Mouse (Mus musculus): ENCODE results near the gene Herc1.
"Not testable (repeated sequence)": the region's sequence is repeated elsewhere in the genome, so short reads cannot be mapped to it uniquely, and the experiment has no call there.

Herc1 gene

DNA sequence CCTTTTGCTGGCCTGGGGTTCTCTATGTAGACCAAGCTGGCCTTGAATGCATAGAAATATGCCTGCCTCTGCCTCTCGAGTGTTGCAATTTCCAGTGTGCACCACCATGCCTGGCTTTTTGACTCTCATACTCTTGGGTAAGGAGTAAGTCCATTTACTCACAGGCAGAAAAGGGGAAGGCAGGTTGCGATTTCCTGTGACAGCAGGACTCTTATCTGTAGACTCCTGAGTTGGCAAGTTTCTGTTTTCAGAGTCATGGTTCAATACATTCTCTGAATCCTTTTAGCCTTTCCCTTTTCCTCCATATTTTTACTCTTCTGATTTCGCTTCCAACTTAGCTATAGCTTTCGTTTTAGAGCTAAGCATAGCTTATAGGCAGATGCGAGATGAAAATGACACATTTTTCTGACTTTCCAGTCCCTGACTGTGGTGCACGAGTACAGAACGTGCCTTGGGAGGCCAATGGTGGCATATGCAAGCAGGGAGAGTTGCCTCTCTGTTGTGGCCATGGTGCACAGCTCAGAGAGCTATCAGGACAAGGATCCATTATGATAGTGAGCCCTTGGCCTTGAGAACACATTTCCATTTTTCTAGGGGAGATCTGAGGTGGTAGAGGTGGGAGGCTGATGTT lies 2.7 kb upstream of the Herc1 start:
- in situ Hi-C loops (cut with MboI, MseI): loop anchor here (10.0 kb wide), 1 partner anchor 63 kb away; no protein-coding TSS in a partner anchor

DNA sequence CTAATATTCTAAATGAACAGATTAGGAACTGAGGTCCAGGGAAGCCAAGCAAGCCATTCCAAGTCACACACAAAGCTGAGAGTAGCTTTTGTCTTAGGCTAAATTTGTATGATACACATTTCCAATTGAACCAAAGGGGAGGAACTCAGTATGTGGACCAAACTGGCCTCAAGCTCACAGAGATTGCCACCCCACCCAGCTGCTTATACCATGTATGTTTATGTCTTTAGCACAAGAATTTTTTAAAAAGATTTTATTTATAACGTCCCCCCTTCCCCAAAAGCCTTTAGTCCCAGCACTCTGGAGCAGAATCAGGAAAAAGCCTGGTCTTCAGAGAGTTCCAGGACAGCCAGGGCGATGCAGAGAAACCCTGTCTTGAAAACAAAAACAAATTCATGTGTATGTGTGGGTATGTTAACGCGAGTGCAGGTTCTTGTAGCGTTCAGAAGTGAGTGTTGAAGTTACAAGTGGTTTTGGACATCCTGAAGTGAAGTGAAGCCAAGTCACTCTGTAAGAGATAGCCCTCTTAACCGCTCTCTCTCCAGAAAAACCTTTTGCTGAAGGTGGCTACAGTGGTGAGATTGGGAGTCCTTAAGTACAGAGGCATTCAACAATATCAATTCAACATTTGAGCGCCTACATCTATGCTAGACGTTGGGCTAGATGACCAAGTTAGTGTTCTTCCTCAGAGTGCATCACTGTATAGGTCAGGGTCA lies 948 bp upstream of the Herc1 start:
- in situ Hi-C loops (cut with MboI, MseI): loop anchor here (10.0 kb wide), 1 partner anchor 65 kb away; no protein-coding TSS in a partner anchor

DNA sequence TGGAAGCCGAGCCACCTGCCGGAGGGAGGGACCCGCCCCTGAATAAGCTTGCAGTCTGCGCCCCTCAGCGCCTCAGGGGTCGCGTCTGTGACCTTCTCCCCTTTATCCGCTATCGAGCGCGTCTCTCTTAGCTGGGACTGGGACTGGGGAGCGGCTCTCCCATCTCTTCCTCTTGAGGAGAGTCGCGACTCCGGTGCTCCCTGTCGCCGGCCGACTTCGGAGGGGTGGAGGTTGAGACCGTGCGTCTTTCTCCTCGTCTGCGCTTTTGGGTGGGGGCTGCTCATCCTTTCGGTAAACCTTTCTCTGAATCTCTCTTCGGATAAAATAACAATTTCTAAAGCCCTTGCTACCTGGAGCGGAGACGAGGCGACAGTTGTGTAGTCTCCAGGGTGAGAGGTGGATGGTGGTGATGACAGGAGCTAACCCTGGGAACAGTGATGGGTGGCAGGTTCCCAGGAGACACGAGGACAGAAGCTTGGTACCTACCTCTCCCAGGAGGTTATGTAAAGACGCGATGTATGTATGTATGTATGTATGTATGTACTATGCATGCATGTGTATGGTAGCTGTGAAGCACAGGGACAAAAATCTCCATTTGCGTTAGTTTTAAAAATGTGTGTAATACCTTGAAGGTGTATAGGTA lies 659 bp downstream of the Herc1 start:
- in situ Hi-C loops (cut with MboI, MseI): no loop called here

DNA sequence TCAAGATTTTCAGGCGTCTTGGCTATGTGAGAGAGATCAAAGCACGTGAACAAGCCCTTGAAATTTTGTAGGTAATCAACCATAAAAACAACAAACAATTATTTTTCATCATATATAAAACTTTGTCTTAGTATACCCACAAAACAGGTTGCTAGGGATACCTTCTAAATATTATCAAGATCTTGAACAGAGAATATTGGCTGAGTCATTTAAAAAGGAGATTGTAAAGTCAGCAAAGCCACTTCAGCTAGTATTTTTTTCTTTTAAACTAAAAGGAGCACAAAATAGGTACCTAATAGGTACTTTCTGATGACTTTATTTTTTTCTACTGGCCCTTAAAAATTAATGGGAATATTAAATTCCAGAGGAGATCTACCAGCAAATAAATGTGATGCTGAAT lies 2.5 kb downstream of the Herc1 start:
- in situ Hi-C loops (cut with MboI, MseI): no loop called here

DNA sequence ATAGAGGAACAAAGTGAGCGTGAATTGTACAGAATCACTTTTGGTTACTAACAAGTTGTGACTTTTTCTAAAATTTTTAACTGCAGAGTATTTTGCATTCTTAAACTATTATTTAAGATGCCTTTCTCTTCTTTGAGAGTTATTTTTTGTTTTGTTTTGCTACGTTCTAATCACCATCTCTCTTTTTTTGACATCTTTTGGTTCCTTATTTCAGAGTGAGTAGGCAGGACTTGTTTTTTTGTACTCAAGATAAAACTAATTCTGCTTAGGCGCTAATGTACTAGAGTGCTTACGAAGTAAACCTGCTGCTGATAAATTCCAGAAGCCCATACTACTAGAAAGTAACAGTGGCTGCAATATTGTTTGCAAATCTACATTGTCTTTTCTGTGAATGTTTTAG lies 8.9 kb downstream of the Herc1 start:
- in situ Hi-C loops (cut with MboI, MseI): no loop called here

DNA sequence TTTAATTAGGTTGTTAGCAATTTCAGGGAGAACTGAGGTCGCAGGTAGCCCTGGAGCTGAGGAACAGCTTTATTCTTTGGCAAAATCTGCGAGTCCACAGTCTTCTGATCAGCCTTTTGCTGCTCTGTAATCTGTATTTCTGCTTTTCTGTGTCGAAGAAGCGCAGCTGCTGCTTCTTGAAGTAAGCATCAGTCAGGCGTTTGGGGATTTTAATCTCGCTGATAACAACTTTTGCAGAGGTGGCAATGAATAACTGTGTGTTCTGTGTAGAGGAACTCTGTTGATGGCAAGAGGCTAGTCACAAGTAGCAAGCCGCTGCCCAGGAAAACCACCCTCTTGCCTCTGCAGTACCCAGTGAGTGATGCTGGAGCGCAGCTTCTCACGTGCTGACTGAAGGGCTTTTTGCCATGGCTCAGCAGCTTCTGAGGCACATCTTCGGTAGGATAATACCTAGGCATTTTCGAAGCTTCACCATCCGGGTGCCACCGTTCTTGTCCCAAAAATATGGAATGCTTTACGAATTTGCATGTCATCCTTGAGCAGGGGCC lies 10.0 kb downstream of the Herc1 start:
- in situ Hi-C loops (cut with MboI, MseI): no loop called here

DNA sequence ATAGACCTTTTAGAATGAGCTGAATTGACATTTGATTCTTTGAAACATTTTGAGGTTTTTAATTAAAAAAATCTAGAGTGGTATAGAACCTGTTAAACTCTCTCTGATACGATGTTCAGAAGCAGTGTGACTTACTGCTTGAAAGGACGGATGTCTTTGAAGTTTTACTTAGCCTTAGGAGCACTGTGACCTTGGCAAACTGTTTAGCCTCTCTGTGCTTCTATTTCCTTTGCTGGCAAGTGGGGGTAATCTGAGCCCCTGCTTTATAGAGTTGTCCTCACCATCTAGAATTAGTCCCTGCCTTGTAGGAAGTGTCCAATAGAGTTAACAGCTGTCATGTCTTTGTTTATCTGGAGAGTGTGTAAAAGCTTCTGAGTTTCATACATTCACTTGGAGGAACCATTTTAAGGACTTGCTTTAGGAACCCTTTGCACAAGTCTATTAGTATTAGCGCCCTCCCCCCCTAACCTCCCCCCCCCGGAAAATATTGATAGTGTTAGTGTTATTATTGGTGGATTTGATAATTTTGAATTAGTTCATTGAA lies 18.7 kb downstream of the Herc1 start:
- in situ Hi-C loops (cut with MboI, MseI): no loop called here

DNA sequence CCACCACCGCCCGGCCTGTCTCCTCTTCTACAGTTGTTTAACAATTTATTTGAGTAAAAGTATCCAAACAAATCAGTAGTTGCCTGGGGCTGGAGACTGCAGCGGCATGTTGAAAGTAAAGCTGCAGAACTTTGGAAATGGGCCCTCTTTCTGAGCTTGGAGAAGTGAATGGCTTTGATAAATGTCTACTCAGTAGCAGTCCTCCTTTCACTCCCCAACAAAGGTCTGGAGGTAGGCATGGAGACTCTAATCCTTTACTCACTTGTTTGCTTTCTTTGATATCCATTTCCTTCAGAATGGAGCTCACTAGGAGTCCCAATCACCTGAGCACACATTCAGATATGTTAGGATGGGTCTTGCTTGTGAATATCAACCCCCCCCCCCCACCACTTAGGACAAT lies 20.1 kb downstream of the Herc1 start:
- in situ Hi-C loops (cut with MboI, MseI): no loop called here

DNA sequence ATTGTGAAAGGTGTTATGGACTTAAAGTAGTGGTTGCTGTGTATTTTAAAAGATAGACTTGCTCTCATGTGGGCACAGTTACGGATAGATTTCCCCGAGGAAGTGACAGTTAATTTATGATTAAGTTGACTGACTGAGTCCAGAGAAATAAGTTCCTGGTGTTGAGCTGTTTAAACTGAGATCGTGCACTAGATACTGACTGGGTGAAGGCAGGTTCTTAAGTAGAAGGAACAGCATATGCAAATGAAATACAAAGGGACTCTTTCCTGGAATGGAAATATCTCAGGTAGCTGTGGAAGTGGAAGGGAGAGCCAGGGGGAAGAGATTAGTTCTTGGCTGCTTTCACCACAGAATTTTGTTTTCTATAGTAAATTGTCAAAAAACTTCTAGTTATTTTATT lies 20.6 kb downstream of the Herc1 start:
- in situ Hi-C loops (cut with MboI, MseI): no loop called here

DNA sequence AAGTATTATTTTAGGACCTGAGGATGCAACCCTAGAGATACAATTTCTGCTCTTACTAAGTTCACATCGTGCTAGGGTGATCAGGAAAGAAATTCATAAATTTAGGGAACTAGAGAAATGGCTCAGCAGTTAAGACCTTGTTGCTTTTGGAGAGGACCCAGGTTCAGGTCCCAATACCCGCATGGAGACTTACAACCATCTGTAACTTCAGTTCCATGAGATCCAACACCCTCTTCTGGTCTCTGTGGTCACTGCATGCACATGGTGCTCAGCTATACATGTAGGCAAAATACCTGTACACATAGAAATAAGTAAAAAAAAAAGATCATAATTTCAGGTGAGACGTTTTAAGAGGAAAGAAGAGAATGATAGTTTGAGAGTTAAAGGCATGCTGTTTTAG lies 23.2 kb downstream of the Herc1 start:
- in situ Hi-C loops (cut with MboI, MseI): no loop called here

DNA sequence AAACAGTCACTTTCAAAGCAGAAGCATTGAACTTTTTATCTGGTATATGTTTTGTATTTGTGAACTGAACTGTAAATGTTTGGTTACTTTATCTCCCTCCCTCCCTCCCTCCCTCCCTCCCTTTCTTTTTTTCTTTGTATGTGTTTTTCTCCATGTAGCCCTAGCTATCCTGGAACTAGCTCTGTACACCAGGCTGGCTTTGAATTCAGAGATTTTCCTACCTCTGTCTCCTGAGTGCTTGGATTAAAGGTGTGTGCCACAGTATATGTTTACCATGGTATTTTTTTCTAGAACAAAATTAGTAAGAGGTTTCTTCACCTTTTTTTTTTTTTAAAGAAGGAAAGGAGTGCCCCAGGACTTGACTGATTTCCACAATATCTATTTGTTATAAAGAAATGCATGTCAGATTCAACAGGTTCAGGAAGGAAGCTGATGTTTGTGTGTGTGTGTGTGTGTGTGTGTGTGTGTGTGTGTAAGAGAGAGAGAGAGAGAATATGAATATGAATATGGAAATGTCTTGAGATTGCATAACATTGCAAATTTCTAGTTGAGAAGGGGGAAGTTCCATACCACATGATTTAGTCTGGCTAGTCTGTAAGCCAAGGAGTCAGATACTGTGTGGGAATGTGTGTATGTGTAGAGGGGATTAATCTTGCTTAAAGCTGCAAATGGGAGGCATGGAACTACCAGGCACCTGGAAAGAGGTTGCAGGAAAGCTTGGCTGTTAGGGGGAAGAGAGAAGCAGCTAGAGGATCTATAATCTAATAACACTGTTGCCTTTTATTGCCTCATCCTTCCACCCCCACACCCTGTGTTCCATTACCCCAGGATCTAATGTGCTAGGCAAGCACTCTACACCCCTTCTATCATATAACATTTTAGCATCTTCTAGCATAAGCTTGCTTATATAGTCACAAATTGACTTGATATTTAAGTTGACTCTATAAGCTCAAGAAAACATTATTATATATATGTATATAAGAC lies 24.5 kb downstream of the Herc1 start:
- in situ Hi-C loops (cut with MboI, MseI): no loop called here

DNA sequence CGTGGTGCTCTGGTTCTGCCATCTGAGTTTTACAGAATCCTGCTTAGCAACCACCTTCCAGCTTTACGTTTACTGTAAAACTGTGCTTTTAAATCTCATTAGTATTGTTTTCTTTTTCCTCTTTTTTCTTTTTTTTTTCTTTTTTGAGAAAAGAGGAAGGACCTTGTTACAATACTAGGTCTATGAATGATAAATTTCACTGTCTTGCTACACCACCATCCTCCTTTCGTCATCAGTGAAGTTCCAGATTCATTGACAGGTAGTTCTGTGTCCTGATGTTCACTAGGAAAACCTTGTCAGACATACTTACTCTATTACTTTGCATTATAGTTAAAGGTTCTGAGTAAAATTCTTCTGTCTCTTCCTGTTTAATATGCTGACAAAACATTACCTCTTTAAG lies 33.2 kb downstream of the Herc1 start:
- in situ Hi-C loops (cut with MboI, MseI): no loop called here

DNA sequence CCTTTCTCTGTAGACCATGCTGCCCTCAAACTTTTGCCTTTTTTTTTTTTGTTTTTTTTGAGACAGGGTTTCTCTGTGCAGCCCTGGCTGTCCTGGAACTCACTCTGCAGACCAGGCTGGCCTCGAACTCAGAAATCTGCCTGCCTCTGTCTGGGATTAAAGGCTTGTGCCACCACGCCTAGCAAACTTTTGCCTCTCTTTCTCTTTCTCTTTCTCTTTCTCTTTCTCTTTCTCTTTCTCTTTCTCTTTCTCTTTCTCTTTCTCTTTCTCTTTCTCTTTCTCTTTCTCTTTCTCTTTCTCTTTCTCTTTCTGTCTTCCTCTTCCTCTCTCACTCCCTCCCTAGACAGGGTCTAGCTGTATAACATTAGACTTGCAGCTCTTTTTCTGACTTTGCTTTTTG lies 40.1 kb downstream of the Herc1 start:
- in situ Hi-C loops (cut with MboI, MseI): not testable (repeated sequence)

DNA sequence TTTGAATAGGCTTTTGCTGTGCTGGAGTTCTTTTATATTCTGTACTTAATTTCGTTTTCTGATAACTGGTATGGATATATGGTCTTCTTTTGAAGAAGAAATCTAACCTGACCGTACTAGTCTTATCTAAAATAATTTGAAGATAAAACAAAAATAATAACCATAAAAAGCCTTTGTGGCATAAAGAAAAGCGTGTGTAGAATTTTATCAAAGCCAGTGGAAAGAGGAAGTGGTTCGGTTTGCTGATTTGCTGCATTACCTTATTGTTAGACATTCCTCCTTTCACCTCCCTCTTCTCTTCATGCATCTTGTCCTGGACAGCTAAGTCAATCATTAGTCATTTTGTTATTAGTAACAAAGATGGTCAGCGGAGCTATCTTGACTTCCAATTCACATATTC lies 43.1 kb downstream of the Herc1 start:
- in situ Hi-C loops (cut with MboI, MseI): no loop called here

DNA sequence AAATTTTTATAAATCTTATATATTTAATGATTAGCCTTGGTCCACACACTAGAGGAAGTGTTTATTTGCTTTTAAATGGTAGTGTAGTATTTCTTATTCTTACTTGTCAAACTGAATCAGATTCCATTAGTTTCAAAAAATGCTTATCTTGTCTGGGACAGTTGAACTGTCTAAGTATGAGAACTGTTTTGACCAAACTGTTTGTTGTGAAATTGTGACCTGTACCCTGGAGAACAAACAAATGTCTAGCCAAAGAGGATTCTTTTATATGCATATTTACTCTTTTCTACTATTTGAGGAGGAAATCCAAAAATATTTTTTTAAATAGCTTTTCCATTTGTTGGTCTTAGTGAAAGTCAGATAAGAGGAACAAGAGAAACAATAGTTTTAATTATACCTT lies 73.2 kb downstream of the Herc1 start:
- in situ Hi-C loops (cut with MboI, MseI): no loop called here

DNA sequence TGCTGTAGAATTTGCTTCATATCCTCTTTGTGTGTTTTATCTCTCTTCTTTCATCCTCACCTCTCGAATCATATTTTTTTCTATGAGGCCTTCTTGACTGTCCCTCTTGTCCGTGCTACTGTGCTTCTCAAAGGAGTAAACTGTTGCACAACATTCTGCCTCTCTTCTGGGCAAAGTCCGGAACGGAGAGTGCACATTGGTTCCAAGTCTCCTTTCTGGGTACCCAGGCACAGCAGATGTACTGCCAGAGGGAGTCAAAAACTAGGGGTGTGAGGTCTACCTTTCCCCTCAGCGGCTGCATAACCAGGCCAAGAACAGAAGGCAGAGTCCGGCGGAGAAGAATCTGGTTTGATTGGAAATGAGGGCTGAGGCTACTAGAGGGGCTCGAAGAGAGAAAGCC lies 89.8 kb downstream of the Herc1 start:
- in situ Hi-C loops (cut with MboI, MseI): no loop called here

DNA sequence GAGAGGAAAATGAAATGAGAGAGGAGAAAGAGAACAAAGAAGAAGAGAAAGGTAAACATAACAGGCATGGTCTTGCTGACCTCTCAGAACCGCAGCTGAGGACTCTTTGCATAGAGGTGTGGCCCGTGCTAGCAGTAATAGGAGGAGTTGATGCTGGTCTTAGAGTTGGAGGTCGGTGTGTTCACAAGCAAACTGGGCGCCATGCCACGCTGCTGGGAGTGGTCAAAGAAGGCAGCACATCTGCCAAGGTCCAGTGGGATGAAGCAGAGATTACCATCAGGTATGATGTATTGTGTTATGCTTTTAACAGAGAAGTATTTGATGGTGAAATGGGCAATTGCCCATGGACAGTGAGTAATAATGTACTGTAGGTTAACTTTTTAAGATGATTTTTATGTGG lies 98.0 kb downstream of the Herc1 start:
- in situ Hi-C loops (cut with MboI, MseI): no loop called here

DNA sequence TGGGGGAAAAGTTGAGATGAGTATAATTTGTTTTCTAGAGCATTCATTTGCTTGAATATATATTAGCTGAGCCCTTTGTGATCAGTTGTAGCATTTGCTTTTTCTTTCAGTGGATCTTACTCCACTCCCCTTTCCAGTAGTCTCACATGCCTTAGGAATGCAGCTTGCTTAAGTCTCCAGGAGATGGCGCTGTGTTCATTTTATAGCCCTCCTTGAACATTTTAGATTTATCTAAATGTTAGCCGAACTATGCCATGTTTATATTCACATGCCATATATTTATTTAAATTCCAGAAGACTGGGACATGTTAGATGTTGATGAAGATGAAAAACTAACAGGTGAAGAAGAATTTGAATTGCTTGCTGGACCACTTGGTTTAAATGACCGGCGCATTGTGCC lies 114.8 kb downstream of the Herc1 start:
- in situ Hi-C loops (cut with MboI, MseI): no loop called here

DNA sequence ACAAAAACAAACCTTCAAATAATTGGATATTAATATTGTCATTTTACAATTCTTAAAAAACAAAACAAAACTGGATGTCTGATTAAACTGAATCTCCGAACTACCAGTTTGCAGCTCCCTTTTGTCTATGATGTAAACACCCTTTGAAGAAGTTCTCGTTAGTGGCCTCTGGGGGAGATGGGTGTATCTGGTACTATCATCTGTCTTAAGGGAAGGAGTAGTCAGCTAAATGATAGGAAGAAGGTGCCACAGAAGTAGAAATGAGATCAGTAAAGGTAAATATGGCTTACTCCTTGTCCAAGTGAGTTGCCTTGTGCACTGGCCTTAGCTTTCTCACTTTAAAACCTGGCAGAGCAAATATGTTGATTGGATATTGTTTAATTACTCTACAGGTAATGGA lies 127.5 kb downstream of the Herc1 start:
- in situ Hi-C loops (cut with MboI, MseI): no loop called here

DNA sequence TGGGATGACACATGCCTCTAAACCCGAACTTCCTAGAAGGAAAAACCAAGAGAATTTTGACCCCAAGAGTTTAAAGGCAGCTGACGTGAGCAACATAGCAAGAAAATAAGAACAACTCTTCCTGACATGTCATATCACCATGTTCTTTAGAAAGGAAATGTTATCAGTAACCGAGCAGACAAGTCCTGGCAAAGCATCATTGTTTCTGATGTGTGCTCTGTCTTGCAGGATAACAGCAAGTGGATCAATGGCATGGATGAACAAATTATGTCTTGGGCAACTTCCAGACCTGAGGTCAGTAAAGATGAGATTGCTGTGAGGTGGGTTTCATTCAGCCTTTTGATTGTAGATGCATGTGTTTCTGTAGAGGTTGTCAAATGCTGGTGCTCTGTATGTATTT lies 133.2 kb downstream of the Herc1 start:
- in situ Hi-C loops (cut with MboI, MseI): no loop called here

DNA sequence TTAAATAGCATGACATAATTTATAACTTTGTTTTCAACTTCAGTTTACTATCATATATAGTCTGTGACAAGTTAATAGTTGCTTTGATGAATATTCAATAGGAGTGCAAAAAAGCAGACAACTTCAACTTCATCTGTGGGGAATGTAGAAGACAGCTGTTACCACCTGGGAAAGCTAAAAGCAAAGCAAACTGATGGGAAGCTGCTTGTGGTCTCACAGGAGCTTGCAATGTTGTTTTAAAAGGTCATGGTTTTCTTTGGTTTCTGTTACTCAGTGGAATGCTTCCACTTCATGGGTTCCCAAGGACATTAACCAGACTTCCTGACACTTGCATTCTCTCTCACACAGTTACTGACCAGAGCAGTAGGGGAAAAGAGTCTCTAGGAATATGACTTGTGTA lies 138.5 kb downstream of the Herc1 start:
- in situ Hi-C loops (cut with MboI, MseI): no loop called here
